Mouse (Mus musculus): ENCODE data around the gene Tm6sf2. TPM values are rescaled to one million over a fixed set of nuclear protein-coding genes. Genes with fewer than 3 reads are reported as not detected.
"Not testable (repeated sequence)": the region's sequence is repeated elsewhere in the genome, so short reads cannot be mapped to it uniquely, and the experiment has no call there.

Tm6sf2 gene
- total RNA-seq (2021): 1 to 10 TPM in 1 of 2 experiments, not detected in 1; 1.7 TPM
- long read RNA-seq, experiment 1: 0 reads
- long read RNA-seq, experiment 2: 0 reads

GRCm38 (mm10) chr8:70072441-70073069, at the start of gene Tm6sf2:
TSS of gene Tm6sf2 (plus strand) at chr8:70072924.
- peak; percentile 14 for DNase-seq

DNA sequence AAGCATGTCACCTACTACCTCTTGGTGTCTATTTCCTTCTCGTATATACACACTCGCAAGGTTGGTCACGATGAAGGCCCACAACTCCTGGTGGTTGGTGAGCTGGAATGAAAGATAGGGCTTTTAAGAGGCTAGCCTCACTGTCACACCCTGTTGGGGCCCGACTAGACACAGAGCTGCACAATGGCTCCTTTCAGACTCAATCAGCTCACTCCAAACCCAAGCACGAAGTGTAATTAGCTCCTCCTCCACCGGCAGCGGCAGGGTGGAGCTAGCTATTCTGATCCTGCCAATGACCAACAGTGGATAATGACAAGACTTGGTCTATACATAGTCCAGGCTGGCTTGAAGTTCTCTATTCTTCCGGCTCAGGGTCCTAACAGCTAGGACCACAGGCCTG, 49.1 kb upstream of the Tm6sf2 start:
- no peak for DNase-seq

DNA sequence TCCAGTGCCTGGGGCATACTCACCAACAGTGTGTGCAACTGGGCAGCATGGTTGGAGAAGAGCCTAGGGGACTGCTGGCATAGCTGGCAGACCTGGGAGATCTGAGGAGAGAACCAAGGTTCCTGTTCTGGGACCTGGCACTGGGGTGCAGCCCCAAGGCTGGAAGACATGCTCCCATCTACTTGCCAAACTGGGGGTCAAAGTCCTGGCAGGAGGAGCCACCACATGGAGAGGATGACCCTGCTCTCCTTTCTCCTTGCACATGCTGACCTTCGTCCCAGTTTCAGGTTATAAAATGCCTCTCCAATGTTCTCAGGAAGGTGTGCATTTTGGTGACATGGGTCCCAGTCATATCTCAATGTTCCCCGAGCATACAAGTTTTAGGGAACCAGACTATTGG, 46.6 kb upstream of the Tm6sf2 start:
- DNase-seq: no peak

DNA sequence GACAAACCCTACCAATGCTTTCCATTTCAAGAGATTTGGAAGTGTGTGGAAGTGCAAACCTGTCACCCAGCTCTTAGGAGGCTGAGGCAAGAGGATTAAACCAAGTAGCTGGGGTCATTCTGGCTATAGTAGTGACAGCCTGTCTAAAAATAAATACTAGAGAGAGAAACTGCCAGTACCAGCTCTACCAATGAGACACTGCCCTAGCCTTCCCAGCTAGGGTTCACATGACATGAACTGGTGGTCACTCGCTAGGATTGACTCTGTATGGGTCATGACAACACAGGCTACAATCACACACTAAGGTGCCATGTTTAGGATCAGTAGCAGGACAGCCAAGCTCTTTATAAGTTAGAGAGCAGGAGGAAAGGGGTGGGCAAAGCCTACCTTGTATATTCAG, 42.5 kb upstream of the Tm6sf2 start:
- DNase-seq: no peak

DNA sequence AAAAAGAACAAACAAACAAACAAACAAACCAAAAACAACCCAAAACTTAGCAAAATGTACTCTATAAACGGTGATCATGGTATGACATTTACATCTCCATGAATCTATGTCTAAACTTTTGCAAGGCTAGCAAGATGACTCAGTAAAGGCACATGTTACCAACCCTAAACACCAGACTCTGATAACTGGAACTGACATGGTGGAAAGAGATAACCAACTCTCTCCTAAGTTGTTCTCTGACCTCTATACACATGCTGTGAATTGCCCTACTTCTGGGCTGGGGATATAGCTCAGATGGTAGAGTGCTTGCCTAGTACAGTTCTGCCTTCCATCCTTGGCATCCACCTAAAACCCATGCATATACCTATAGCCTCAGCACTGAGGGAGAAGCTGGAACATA, 34.7 kb upstream of the Tm6sf2 start:
- no peak for DNase-seq

DNA sequence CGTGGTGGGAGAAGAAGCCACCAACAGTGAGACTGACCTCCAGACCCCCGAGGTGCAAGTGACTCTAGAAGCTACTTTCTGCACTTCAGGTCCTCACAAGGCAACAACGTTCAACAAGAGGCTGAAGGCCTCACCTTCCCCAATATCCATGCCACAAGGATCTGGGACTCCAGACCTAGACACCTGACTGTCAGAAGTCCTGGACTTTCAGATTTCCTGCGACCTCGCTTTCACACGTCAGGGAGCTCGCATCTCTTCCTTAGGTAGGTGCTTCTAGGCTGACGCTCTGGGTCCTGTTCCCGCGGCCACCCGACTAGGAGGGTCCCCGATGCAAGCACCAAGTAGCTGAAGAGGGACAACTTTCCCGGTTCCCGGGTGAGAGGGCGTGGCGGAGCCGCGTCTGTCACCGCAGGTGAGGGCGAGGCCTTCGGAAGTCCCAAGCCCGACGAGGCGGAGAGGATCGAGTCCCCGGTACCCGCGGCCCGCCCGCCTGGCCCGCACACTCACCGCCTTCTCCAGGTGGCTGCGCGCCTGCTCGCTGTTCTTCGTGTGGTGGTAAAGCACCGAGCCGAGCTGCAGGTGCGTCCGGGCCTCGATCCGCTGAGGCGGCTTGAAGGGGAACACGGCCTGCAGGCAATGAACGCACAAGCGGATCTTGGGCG, 30.7 kb upstream of the Tm6sf2 start:
- DNase-seq: no peak

GRCm38 (mm10) chr8:70042583-70043455, 29.9 kb upstream of the Tm6sf2 start, which contains the start of the genes Mau2 and Sugp1:
TSS of gene Mau2 (minus strand) at chr8:70042734.
TSS of gene Sugp1 (plus strand) at chr8:70042813.
- peak; percentile 93 for DNase-seq

DNA sequence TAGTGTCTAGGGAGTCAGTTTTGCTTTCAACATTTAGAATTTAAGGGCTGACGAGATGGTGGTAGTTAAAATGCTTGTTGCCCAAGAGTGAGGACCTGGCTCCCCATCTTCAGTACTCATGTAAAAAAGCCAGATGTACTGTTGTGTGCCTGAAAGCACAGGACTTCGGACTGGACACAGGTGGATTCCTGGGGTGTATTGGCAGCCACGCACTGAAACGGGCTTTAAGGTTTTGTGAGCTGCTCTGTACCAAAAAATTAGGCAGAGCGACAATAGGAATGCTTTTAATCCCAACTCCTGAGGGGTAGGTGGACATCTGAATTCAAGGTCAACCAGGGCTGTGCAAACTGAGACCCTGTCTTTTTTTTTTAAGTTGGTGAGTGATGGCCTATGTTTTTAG, 28.7 kb upstream of the Tm6sf2 start:
- no peak for DNase-seq

GRCm38 (mm10) chr8:70049662-70050061, 23.1 kb upstream of the Tm6sf2 start:
- no peak for DNase-seq

DNA sequence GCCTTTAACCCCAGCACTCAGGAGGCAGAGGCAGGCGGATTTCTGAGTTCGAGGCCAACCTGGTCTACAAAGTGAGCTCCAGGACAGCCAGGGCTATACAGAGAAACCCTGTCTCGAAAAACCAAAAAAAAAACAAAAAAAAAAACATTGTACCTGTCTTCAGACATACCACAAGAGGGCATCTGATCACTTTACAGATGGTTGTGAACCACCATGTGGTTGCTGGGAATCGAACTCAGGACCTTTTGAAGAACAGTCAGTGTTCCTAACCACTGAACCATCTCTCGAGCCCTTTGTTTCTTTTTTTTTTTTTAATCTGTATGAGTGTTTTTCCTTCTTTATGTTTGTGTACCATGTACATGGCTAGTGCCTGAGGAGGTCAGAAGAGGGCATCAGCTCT, 22.3 kb upstream of the Tm6sf2 start:
- DNase-seq: not testable (repeated sequence)

- DNase-seq: no peak
Measured at GRCm38 (mm10) chr8:70057721-70058120, 15.0 kb upstream of the Tm6sf2 start.

DNA sequence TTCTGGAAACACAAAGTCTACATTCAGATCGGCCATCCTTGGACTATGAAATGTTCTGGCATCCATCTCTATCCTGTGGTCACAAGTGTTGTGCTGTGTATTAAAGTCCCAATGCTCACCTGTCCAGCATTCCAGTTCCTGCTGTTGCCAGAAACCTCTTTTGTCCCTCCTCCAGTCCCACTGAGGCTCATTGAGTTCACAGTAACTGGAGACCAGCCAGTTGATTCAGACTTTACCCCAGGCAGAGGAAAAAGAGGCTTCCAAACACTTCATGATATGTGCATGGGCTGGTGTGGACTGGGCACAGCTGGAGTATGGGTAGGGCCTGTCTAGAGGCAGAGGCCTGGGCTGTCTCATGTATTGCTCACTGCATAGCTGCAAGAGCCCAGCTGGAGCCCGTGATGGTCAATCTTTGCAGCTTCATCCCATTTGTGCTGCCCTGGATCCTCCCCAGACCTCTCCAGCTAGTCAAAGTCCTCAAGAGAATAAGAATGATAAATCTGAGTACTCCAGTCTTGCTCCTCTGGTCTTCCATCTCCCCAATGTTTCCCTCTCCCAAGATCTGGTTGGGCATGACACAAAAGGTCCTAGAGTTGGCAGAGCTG, 786 bp upstream of the Tm6sf2 start:
- DNase-seq: no peak

- no peak for DNase-seq
Measured at GRCm38 (mm10) chr8:70073120-70073519, 396 bp downstream of the Tm6sf2 start.

GRCm38 (mm10) chr8:70073682-70074081, 958 bp downstream of the Tm6sf2 start:
- DNase-seq: no peak

- DNase-seq: no peak
Measured at GRCm38 (mm10) chr8:70081976-70082375, 9.3 kb downstream of the Tm6sf2 start.

GRCm38 (mm10) chr8:70083285-70083684, 10.6 kb downstream of the Tm6sf2 start, which contains the start of gene Hapln4:
TSS of gene Hapln4 (plus strand) at chr8:70083457.
- peak; percentile 22 for DNase-seq

GRCm38 (mm10) chr8:70084191-70085065, 11.7 kb downstream of the Tm6sf2 start:
- no peak for DNase-seq

GRCm38 (mm10) chr8:70086151-70086550, 13.4 kb downstream of the Tm6sf2 start:
- no peak for DNase-seq

GRCm38 (mm10) chr8:70087237-70087636, 14.5 kb downstream of the Tm6sf2 start:
- no peak for DNase-seq

DNA sequence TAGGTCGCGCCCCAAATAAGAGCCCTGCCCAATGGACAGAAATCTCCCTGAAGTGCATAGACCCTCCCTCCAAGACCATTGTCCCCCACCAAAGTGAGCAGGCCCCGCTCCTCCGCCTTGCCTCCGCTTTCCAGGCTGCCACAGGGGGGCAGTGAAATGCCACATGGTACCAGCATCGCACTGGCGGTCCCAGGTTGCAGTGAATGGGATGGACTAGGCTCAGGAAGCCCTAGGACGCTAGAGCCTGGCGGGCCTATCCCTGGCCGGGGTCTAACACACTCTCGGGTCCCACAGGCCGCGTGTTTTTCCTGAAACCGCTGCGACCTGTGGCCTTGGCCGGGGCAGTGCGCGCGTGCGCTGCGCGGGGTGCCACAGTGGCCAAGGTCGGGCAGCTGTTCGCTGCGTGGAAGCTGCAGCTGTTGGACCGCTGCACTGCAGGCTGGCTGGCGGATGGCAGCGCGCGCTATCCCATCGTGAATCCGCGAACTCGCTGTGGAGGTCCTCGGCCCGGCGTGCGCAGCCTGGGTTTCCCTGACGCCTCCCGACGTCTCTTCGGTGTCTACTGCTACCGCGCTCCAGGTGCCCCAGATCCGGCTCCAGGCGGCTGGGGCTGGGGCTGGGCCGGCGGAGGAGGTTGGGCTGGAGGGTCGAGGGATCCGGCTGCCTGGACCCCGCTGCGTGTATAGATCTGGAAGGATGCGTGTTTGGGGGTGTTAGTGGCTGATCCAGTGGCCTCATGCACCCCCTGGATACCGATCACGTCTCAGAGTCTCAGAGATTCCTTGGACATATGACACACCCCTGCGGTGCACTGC, 15.3 kb downstream of the Tm6sf2 start:
- DNase-seq: no peak
